Mouse (Mus musculus) ES-E14 (cell line): ENCODE measurements at regions not wholly inside any gene's neighbourhood (a gene's known extent, or its start where the extent isn't known, plus 50 kb on each side); places are given as distances from the start of the nearest gene placed in this dataset.

Experiments
- CHD2 ChIP-seq: IDR thresholded peaks from 2 replicates; pipeline ENCODE4 v1.6.1; 2014; ENCODE audit warnings: mild to moderate bottlenecking, low read depth, low read length, inconsistent platforms
- MAFK ChIP-seq: IDR thresholded peaks from 2 replicates; pipeline ENCODE4 v1.6.1; 2014; ENCODE audit warnings: mild to moderate bottlenecking, low read depth, low read length, inconsistent platforms; ENCODE audit not compliant: insufficient read depth
- ZC3H11A ChIP-seq: IDR thresholded peaks from 2 replicates; pipeline ENCODE4 v1.6.1; 2012; ENCODE audit warnings: low read depth, mild to moderate bottlenecking, inconsistent platforms, low read length, borderline replicate concordance

- TF ChIP-seq ZC3H11A (no peak), CHD2 (no peak), MAFK (no peak)
Measured at GRCm38 (mm10) chr14:94093989-94094388, 203.5 kb upstream of the Pcdh9 start.
